Mouse (Mus musculus) spleen, adult 2 months (tissue): ENCODE measurements around the gene Kalrn.

Experiments
- CTCF ChIP-seq: fragments of 200-500 bp; IDR thresholded peaks from 2 replicates; pipeline ENCODE4 v1.5.1; 2011; ENCODE audit warnings: mild to moderate bottlenecking, inconsistent platforms; ENCODE audit not compliant: insufficient read depth, insufficient read length, insufficient replicate concordance; ENCODE audit errors: extremely low read depth
- POLR2A ChIP-seq: fragments of 200-500 bp; IDR thresholded peaks from 2 replicates; pipeline ENCODE4 v1.6.1; 2011; ENCODE audit warnings: low read depth, low read length, inconsistent platforms

DNA sequence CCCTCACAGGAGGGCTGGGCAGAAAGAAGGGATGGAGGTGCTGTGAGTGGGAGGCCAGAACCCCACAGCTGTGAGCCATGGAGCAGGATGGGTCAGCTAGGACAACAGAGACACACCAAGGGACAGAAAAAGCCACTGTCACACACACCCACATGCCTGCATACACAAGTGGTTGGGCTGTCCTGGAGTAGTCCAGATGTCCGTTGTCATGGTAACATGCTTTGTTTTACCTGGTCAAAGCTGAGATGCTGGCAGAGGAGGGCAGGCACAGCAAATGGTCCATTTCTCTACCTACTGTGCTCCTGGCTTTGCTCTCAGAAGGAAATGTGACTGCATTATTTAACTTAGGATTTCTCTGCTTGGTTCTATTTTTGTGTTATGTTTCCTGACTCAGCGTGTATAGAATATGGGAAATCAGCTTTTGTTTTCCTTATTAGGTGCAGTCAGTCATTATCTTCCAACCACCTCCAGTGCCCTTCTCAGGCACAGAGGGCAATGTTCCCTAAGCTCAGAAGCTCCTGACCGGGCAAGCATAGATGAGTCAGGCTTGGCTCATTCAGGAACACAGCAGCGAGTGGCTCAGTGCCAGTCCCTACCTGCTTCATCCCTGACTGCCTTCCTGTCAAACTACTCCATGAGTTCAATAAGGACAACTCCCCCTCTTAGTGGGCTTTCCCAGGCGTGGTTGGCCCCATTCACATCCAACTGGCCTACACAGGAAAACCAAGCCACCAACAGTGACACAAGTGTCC, 183.6 kb downstream of the Kalrn start:
- TF ChIP-seq POLR2A, result no peak
- no peak for TF ChIP-seq CTCF
